Mouse (Mus musculus): Measurements from ENCODE around the gene Map1b. TPM values are rescaled to one million over a fixed set of nuclear protein-coding genes. Genes with fewer than 3 reads are reported as not detected.

The Map1b gene
- total RNA-seq, 1 experiment = 21.2 TPM

- Histone ChIP-seq H3K9ac (ENCODE audit: insufficient read depth, low read depth, low read length, poor library complexity, severe bottlenecking) (no peak overlapping the region), H3K27ac (ENCODE audit: insufficient read depth, low read depth, low read length, poor library complexity, severe bottlenecking) (no peak overlapping the region), H3K9me3 (ENCODE audit: control insufficient read depth, insufficient read depth, low read depth, low read length) (no peaks in the 10 kb centered on the region), H3K4me3 (ENCODE audit: insufficient read depth in 1 of 2, low read depth in 1 of 2, low read length in 2 of 2, poor library complexity in 1 of 2, severe bottlenecking in 1 of 2) (no peak overlapping the region), H3K4me1 (ENCODE audit: control insufficient read depth in 2 of 2, insufficient read depth in 2 of 2, low read length in 2 of 2, poor library complexity in 1 of 2) (peaks cover 7 to 26% of the 10 kb centered on the region in 2 experiments; a peak in 2 of 4 replicates), H3K36me3 (ENCODE audit: control insufficient read depth, insufficient read depth, low read length, poor library complexity, severe bottlenecking) (no peaks in the 10 kb centered on the region)
- in situ Hi-C loops (cut with MboI; ENCODE audit: low sequenced_read_pairs in 2 of 2, unreplicated experiment in 2 of 2) = no loop called here
- TF ChIP-seq ZC3H11A (IDR thresholded peaks at IDR 0.05; ENCODE audit: borderline replicate concordance, low read depth, low read length) = no peak
- no peak for TF ChIP-seq ZNF384 (IDR thresholded peaks at IDR 0.05; ENCODE audit: low read depth, low read length)
- no peak for TF ChIP-seq MAFK (IDR thresholded peaks at IDR 0.05; ENCODE audit: insufficient read depth, low read depth, low read length)
- no peak for TF ChIP-seq HCFC1 (IDR thresholded peaks at IDR 0.05; ENCODE audit: borderline replicate concordance, insufficient read depth, low read length)
- TF ChIP-seq CHD2 (IDR thresholded peaks at IDR 0.05; ENCODE audit: low read depth, low read length) = no peak
- DNase-seq (ENCODE audit: low read depth, low spot score) = no peak
These were observed 38.6 kb upstream of the Map1b start for GRCm38 (mm10) chr13:99554960-99555359.

GRCm38 (mm10) chr13:99554466-99554865, 38.1 kb upstream of the Map1b start:
- no peak overlapping the region for H3K4me3 ChIP-seq (ENCODE audit: insufficient read depth in 1 of 2, low read depth in 1 of 2, low read length in 2 of 2, poor library complexity in 1 of 2, severe bottlenecking in 1 of 2)
- no peak overlapping the region for H3K27ac ChIP-seq (ENCODE audit: insufficient read depth, low read depth, low read length, poor library complexity, severe bottlenecking)
- H3K36me3 ChIP-seq (ENCODE audit: control insufficient read depth, insufficient read depth, low read length, poor library complexity, severe bottlenecking) = no peaks in the 10 kb centered on the region
- DNase-seq (ENCODE audit: low read depth, low spot score) = no peak
- H3K9me3 ChIP-seq (ENCODE audit: control insufficient read depth, insufficient read depth, low read depth, low read length) = no peaks in the 10 kb centered on the region
- no peak overlapping the region for H3K9ac ChIP-seq (ENCODE audit: insufficient read depth, low read depth, low read length, poor library complexity, severe bottlenecking)
- H3K4me1 ChIP-seq (ENCODE audit: control insufficient read depth in 2 of 2, insufficient read depth in 2 of 2, low read length in 2 of 2, poor library complexity in 1 of 2) = peaks cover 4 to 24% of the 10 kb centered on the region in 2 experiments; a peak in 2 of 4 replicates
- in situ Hi-C loops (cut with MboI; ENCODE audit: low sequenced_read_pairs in 2 of 2, unreplicated experiment in 2 of 2) = no loop called here
- TF ChIP-seq ZNF384 (IDR thresholded peaks at IDR 0.05; ENCODE audit: low read depth, low read length) (no peak), HCFC1 (IDR thresholded peaks at IDR 0.05; ENCODE audit: borderline replicate concordance, insufficient read depth, low read length) (no peak), ZC3H11A (IDR thresholded peaks at IDR 0.05; ENCODE audit: borderline replicate concordance, low read depth, low read length) (no peak), CHD2 (IDR thresholded peaks at IDR 0.05; ENCODE audit: low read depth, low read length) (no peak)

DNA sequence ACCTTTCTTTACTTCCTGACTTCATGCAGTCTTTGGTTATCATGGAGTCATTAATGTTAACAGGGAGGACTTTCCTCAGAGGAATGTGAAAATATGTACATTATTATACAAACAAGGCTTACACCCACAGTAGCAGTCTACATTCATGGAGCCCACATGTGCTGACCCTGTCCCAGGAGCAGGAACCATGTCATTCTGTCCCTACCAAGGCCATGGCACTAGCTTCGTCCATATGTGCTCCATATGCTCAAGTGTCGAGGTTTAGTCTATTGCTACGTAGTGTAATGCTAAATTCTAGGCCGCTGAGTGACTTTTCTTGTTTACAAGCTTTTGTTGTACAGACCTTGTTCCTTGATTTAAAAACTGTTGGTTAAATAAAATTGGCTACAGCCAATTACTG, 36.0 kb upstream of the Map1b start:
- Histone ChIP-seq H3K4me3 (ENCODE audit: insufficient read depth in 1 of 2, low read depth in 1 of 2, low read length in 2 of 2, poor library complexity in 1 of 2, severe bottlenecking in 1 of 2) (no peak overlapping the region), H3K9ac (ENCODE audit: insufficient read depth, low read depth, low read length, poor library complexity, severe bottlenecking) (no peak overlapping the region), H3K4me1 (ENCODE audit: control insufficient read depth in 2 of 2, insufficient read depth in 2 of 2, low read length in 2 of 2, poor library complexity in 1 of 2) (peaks cover 4 to 15% of the 10 kb centered on the region in 2 experiments; a peak in 2 of 4 replicates), H3K27ac (ENCODE audit: insufficient read depth, low read depth, low read length, poor library complexity, severe bottlenecking) (no peak overlapping the region), H3K9me3 (ENCODE audit: control insufficient read depth, insufficient read depth, low read depth, low read length) (no peaks in the 10 kb centered on the region), H3K36me3 (ENCODE audit: control insufficient read depth, insufficient read depth, low read length, poor library complexity, severe bottlenecking) (no peaks in the 10 kb centered on the region)
- TF ChIP-seq ZC3H11A (IDR thresholded peaks at IDR 0.05; ENCODE audit: borderline replicate concordance, low read depth, low read length) = no peak
- TF ChIP-seq ZNF384 (IDR thresholded peaks at IDR 0.05; ENCODE audit: low read depth, low read length) = no peak
- TF ChIP-seq MAFK (IDR thresholded peaks at IDR 0.05; ENCODE audit: insufficient read depth, low read depth, low read length) = no peak
- no peak for TF ChIP-seq CHD2 (IDR thresholded peaks at IDR 0.05; ENCODE audit: low read depth, low read length)
- no peak for TF ChIP-seq HCFC1 (IDR thresholded peaks at IDR 0.05; ENCODE audit: borderline replicate concordance, insufficient read depth, low read length)
- in situ Hi-C loops (cut with MboI; ENCODE audit: low sequenced_read_pairs in 2 of 2, unreplicated experiment in 2 of 2) = no loop called here
- DNase-seq (ENCODE audit: low read depth, low spot score) = no peak

DNA sequence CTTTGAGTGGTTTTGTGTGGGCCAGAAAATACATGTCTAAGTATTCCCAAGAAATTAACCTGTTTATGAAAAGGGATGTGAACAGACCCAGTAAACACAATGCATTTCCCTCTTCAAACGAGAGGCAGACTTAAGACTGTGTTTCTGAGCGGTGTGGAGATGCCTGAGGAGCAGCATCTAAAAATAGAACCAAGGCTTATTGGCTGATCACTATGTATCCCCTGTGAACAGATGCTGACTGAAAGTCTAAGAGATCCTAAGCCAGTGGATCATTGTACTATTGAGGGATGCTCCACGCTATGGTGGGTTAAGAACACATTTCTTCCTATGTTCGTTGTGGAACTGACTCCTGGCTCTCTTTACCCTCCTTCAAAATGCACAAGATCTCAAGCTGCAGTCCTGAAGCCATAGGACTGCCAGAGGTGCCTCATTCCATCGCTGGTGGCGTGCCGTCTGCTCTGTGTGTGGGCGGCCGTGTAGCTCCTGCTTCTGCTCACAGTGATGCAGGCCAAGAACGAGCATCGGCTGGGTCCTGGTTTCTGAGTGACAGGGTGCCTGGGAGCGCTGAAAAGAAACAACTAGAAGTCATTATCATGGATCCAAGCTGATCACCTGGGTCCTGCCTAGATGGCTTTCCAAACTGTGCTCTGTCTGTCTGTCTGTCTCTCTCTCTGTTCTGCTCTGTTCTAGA, 34.5 kb upstream of the Map1b start:
- TF ChIP-seq MAFK (IDR thresholded peaks at IDR 0.05; ENCODE audit: insufficient read depth, low read depth, low read length) = no peak
- no peak for DNase-seq (ENCODE audit: low read depth, low spot score)
- in situ Hi-C loops (cut with MboI; ENCODE audit: low sequenced_read_pairs in 2 of 2, unreplicated experiment in 2 of 2) = no loop called here
- no peak overlapping the region for H3K9ac ChIP-seq (ENCODE audit: insufficient read depth, low read depth, low read length, poor library complexity, severe bottlenecking)
- no peak overlapping the region for H3K4me3 ChIP-seq (ENCODE audit: insufficient read depth in 1 of 2, low read depth in 1 of 2, low read length in 2 of 2, poor library complexity in 1 of 2, severe bottlenecking in 1 of 2)
- peaks cover 8 to 12% of the 10 kb centered on the region in 2 experiments; a peak in 2 of 4 replicates for H3K4me1 ChIP-seq (ENCODE audit: control insufficient read depth in 2 of 2, insufficient read depth in 2 of 2, low read length in 2 of 2, poor library complexity in 1 of 2)
- no peaks in the 10 kb centered on the region for H3K9me3 ChIP-seq (ENCODE audit: control insufficient read depth, insufficient read depth, low read depth, low read length)
- H3K27ac ChIP-seq (ENCODE audit: insufficient read depth, low read depth, low read length, poor library complexity, severe bottlenecking) = no peak overlapping the region
- H3K36me3 ChIP-seq (ENCODE audit: control insufficient read depth, insufficient read depth, low read length, poor library complexity, severe bottlenecking) = no peaks in the 10 kb centered on the region

- Histone ChIP-seq H3K4me3 (ENCODE audit: insufficient read depth in 1 of 2, low read depth in 1 of 2, low read length in 2 of 2, poor library complexity in 1 of 2, severe bottlenecking in 1 of 2) (no peak overlapping the region), H3K9ac (ENCODE audit: insufficient read depth, low read depth, low read length, poor library complexity, severe bottlenecking) (no peak overlapping the region), H3K4me1 (ENCODE audit: control insufficient read depth in 2 of 2, insufficient read depth in 2 of 2, low read length in 2 of 2, poor library complexity in 1 of 2) (peaks cover 8 to 14% of the 10 kb centered on the region in 2 experiments; a peak in 2 of 4 replicates), H3K36me3 (ENCODE audit: control insufficient read depth, insufficient read depth, low read length, poor library complexity, severe bottlenecking) (no peaks in the 10 kb centered on the region), H3K27ac (ENCODE audit: insufficient read depth, low read depth, low read length, poor library complexity, severe bottlenecking) (no peak overlapping the region), H3K9me3 (ENCODE audit: control insufficient read depth, insufficient read depth, low read depth, low read length) (no peaks in the 10 kb centered on the region)
- in situ Hi-C loops (cut with MboI; ENCODE audit: low sequenced_read_pairs in 2 of 2, unreplicated experiment in 2 of 2) = no loop called here
- DNase-seq (ENCODE audit: low read depth, low spot score) = no peak
- TF ChIP-seq ZC3H11A (IDR thresholded peaks at IDR 0.05; ENCODE audit: borderline replicate concordance, low read depth, low read length) (no peak), ZNF384 (IDR thresholded peaks at IDR 0.05; ENCODE audit: low read depth, low read length) (no peak), HCFC1 (IDR thresholded peaks at IDR 0.05; ENCODE audit: borderline replicate concordance, insufficient read depth, low read length) (no peak), MAFK (IDR thresholded peaks at IDR 0.05; ENCODE audit: insufficient read depth, low read depth, low read length) (no peak), CHD2 (IDR thresholded peaks at IDR 0.05; ENCODE audit: low read depth, low read length) (no peak)
These were observed 33.7 kb upstream of the Map1b start for GRCm38 (mm10) chr13:99550060-99550459.

All from ES-E14 (cell line).